Mouse (Mus musculus) neutrophil, adult 5-6 weeks (primary cell): ENCODE data around the gene Myo1d. TPM values are rescaled to one million over a fixed set of nuclear protein-coding genes. Genes with fewer than 3 reads are reported as not detected.

Source experiments
- ATAC-seq: fragments of 151-379, 151-347 bp; 2 replicates; pipeline ENCODE4 v1.8.0; 2017; ENCODE audit warnings: mild to moderate bottlenecking, moderate TSS enrichment; ENCODE audit not compliant: insufficient number of reproducible peaks, poor library complexity, low FRiP score, severe bottlenecking; ENCODE audit errors: extremely low read depth
- total RNA-seq: library from RNA; stranded (forward); fragments of 200-1000 nt; gene quantifications from 2 replicates; pipeline ENCODE4 v1.2.3, GENCODE M21; 2017

The Myo1d gene
- total RNA-seq, 1 experiment from 2014 or later: 10.7 TPM

DNA sequence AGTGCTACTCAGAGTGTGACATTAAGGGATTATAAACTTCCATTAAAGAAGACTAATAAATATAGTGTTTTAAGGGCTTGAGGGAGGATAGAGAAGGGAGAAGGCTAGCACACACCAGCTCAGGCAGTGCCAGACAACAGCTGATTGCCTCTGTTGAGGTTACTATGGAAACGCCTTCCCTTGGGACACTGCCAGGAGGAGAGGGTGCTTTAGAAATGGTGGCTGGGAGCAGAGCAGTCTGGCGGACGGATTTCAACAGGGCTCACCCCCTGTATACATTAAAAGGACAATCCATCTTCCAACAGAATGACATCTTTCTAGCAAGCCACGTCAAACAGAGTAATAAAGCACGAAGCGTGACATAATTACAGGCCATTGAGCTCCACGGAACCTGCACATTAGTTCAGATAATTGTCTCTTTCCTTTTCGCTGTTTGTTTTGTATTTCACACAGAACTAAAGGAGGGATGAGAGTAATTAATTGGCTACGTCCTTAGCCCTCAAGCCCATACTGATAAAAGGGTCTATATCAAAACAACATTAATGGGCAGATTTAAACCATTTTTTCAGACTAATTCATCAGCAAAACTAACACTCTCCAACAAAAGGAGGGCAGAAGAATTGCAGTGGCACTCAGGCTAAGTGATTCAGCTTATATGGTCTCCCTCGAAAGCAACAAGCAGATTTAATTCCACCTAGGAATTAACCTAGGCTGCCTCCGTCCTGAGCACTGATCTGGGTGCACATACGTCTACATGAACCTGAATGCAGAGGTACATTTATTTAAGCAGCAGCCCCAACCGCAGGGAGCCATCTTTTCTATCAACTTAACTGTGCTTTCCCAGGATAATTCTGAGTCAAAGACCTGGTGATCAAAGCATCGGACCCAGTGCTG lies 201.8 kb downstream of the Myo1d start:
- ATAC-seq: no peak

DNA sequence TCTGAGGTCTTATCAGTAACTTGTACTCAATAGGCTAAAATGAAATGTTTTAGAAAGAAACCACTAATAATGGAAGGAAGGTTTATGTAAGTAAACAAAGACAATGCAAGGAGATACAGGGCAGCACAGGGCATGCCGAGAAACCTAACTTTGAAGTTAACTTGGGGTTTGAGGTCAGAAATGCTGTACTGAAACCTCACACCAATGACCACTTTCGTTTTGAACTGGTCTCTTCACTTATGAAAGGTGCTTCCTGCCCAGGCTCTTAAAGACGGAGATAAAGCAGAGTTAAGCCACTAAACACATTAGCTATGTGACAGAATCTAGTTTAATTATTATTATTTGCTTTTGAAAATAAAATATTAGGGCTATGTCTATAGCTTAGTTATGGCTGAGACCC lies 204.0 kb downstream of the Myo1d start:
- ATAC-seq: no peak

DNA sequence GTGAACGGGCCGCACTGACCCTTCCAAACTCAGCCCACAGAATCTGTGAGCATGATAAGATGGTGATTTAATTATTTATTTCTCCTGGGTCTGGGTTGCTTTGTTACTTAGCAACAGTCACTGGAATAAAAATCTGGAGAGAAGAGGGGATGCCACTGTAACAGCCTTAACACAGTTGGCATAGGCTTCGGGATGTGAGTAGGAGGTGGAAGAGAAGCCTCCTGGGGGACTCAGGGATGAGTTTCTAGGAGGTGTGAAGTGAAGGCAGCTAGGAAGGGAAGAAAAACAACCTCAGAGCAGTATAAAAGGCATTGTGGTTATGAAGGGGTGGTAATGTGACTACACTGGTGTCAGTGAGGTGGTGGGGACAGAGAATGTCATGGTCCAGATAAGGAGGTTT lies 213.5 kb downstream of the Myo1d start:
- no peak for ATAC-seq

DNA sequence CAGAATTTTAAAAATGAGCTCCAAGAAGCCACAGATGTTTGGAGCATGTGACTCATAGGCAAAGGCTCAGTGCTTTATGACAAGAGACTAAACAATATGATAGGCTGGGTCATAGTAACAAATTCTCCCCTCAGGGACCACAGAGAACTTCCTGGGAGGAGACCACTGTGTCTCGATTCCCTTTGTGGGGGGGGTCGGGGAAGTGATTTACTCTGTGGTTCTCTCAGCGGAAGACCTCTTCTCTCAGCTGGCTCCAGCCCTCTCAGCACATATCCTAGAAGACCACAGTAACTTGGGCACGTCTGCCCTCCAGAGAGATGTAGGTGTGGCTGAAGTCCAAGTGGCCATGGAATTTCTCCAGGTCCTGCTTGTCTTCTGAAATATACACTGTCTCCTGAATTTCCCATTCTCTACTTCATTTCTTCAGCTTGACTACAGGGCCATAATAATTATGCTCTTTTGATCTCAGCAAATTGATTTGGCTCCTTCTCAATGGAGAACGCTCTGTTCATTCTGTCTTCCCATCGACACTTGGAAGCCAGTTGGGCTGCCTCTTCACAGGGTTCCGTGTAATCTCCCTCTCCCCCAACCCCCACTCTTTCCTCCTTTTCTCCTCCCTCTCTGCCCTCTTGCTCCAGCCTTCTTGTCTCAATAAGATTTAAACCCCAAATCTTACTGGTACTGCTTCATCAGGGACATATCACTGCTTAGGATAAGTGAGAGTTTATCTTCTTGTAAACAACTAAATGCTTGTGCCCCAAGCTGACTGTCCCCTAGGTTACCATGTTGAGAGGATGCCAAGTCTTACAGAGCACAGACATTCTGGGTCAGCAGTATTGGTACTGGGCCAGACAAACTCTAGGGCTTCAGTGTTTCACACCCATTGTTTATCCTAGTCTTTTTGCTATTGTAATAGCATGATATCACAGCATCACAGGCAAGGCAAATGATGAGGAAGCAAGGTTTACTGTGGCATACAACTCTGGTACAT lies 214.6 kb downstream of the Myo1d start:
- no peak for ATAC-seq

DNA sequence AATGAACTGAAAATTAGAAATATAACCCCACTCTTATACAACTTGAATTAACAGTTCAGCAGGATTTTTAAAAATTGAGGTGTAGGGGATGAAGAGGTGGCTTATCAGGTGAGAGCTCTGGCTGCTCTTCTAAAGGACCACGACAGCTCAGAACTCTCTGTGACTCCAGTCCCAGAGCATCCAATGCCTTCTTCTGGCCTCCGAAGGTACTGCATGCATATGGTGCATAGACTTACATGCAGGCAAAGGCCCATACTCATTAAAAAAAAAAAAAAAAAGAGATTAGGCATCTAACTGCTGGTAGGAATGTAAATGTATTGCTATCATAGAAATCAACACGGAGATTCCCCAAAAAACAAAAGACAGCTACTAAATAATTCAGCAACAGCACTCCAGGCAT lies 217.3 kb downstream of the Myo1d start:
- ATAC-seq: peak; percentile 56; the same call in 1 of the 2 replicates

DNA sequence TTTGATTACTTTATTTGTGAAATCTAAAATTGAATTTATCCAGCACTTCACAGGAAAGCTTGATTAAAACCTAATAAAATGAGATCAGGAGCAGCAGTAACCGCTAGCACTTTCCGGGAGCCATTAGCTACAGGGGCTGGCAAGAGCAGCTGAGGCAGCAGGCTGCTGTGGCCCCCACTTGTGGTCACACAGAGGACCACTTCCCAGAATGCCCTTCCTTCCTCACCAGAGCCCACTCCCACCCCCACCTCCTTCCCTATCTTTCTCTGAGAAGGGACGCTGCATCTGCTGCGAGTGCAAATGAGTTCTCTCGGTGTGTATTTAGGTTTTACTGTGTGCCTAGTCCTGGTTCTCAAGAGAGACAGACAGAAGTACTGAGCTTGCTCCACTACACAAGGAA lies 219.1 kb downstream of the Myo1d start:
- ATAC-seq: no peak

DNA sequence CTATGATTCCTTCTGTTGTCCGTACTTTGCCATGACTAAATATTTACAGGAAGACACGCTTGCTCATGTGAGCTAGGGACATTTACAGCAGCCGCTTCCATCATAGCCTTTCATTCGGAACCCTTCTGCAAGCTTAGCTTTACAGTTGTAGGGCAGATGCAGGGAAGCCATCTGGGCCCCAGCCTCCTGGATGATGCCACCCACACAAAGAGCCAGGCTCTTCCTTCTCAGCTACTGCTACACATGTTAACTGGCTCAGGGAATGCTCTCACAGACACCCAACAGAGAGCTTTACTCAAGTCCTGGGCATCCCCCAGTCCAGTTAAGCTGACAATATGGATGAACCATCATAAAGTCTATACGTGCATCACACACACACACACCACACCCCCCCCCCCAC lies 224.4 kb downstream of the Myo1d start:
- ATAC-seq: no peak

DNA sequence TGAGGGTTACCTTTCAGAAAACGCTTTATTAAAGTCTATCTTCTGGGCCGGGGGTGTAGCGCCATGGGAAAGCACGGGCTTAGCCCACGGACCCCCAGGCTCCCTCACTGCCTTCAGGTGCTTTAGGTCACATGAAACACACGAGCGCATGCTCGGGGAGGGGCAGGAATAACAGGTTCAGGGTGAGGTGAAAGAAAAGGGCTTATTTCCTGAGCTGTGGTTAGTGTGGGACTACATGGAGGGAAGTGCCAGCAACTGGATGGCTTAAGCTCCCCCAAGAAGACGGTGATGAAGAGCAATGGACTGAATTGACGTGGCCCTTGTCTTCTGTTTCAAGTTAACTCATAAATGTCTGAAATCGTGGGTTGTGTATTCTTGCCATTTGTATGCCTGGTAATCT lies 226.8 kb downstream of the Myo1d start:
- no peak for ATAC-seq

DNA sequence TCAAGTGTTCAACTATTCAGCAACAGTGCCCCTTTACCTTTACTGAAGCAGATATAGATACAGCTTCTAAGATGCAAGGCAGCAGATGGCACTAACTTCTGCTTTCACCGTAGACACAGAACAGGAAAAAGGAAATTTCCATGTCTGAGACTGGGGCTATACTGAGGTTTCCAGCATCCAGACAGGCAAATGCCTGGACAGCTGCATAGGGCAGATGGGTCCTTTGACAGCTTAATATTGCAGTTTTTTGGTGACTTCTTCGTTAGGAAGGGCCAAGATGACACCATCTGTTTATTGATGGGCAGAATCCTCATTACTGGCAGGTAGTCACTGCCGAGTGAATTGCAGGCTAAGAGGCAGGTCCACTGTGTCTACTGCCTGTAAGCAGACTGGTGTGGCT lies 228.2 kb downstream of the Myo1d start:
- no peak for ATAC-seq

DNA sequence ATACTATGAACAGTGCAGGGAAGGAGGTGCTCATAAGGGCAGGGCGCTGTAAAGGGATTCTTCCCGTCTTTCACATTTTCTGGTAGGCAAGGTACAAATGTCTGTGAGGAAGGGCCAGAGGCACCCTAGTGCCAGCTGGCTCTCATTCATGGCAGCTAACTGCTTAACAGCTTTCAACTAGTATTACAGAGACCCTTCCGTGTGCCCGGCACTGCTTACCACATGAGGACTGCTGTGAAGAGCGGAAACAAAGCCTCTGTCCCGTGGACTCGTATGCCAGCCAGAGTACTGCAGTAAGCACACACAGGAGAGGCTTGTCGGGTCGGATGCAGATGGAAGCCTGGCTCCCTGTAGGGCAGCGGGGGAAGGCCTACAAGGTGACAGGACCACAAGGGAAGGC lies 229.6 kb downstream of the Myo1d start:
- ATAC-seq: no peak

DNA sequence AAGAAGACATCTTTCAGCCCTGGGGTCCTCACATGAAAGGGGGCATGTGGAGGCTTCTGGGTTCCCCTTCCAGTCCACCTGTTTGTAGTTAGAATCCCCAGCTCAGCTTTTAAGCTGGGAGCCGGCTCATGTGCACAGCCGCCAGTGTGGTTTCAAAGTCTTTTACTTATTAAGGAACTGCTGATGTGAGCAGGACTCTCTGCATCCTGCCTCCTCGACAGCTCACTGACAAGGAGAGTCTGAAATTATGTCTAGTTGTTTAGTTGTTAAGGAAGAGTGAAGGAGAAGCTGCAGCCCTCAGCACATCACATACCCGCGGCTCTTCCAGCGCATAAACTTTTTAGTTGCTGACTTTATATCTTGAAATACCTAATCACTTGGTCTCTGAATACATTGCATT lies 230.0 kb downstream of the Myo1d start:
- ATAC-seq: no peak

DNA sequence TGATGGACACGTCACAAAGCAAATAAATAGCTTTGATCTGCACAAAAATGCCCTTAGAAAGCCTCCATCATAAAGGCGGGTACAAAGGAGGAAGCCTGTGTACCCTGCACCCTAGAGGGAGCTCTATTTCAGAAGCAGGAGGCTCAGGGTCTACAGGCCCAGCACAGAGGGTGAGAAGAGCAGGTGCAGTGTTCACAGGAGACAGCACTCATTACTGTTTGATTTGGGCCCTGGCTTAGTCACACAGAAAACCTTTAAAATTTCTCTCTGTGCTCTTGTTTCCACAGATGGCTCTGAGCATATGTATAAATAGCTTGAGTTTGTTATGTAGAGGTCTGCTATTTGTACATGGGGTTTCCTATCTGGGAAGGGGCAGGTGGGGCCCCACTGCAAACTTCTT lies 233.6 kb downstream of the Myo1d start:
- no peak for ATAC-seq

DNA sequence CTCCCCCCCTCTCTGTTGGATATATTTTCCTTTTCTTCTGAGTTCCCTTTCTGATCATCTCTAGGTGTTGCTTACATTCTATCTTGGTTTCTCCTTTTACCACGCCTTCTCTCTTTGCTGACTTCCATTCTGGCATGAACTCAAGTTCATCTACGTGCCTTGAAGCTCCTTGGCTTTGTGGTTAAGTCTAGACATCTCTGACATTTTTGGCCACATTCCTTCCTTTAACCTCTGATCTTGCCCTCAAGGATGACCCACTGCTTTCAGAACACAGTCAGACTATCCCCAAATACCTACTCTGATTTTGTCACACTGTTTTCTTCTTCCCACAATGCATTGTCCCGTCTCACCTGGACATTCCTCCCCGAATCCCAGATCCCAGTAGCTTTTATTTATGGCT lies 240.8 kb downstream of the Myo1d start:
- ATAC-seq: no peak

DNA sequence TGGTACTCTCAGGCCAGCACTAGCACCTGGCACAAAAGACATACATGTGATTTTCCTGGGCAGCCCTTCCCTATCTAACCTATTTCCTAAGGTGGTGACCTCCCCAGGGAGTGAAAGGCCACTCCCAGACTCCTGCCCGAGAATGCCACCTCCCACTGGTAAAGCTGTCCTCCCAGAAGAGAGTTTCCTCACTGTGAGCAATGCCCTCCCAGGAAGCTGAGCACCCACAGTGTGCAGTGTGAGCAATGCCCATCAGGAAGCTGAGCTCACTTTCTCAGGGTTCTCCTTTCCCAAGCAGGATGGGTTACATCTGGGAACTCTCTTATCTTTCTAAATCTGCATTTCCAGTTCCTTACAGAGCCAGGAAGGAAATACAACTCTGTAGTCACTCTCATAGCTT lies 246.9 kb downstream of the Myo1d start:
- no peak for ATAC-seq

DNA sequence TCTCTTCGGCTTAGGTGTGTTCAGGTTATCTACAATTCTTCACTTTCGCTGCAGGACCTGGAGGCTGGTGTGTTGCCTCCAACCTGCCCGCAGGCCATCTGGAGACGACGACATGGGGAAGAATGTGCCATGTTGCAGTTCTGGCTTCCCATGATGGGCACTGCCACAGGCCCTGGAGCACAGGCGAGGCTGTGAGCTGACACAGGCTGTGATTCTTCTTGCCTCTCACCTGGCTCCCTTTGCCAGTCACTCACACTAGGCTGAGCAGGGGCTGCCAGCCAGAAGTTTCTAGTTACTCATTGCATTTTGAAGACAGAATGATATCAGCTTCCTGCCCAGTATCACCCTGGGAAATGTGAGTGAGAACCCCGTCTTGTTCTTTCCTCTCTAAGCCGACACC lies 250.7 kb downstream of the Myo1d start:
- no peak for ATAC-seq

DNA sequence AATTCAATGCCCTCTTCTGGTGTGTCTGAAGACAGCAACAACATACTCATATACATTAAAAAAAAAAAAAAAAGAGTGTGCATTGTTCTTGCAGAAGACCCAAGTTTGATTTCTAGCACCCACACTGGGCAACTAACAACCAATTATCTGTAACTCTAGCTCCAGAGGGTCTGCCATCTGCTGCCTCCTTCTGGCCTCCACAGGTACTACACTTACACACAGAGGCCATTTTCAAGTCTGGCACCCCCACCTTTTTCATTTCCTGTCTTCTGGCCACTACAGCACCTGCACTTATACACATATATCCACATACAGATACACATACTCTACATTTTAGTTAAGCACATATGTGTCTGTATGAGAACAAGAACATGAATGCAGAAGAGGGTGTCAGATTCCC lies 252.1 kb downstream of the Myo1d start:
- ATAC-seq: 0 out of 2 replicates have a peak, but pooled peaks have one; percentile 23

DNA sequence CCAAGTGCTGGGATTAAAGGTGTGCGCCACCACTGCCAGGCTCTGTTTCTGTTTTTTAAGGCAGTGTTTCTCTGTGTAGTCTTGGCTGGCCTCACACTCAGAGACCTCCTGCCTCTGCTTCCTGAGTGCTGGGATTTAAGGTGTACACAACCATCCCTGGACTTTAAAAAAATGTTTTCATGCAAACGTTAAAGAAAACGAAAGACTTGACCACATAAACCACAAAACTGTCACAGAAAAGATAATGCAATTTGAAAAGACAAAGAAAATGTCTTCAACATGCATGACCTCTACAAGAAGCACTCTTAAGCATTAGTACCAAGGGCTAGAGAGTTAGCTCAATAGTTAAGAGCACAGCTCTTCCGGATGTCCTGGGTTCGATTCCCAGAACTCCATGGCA lies 255.6 kb downstream of the Myo1d start:
- no peak for ATAC-seq

DNA sequence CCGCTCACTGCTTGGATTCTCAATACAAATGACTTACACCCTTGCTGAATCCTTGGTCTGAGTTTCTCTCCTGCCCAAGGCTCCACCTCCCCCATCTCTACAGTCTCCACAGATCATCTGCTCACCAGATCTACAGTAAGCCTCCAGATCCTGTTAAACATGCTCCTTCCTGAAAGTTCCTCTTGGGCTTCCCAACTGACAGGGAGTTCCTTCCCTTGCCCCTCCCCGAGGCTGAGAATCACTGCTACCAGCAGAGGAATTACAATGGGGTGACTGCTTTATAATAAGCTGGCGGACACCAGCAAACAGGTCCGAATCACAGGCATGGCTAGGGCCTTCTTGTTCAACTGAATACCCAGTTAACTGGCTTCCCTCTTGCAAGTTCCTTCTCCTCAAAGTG lies 256.4 kb downstream of the Myo1d start:
- no peak for ATAC-seq

DNA sequence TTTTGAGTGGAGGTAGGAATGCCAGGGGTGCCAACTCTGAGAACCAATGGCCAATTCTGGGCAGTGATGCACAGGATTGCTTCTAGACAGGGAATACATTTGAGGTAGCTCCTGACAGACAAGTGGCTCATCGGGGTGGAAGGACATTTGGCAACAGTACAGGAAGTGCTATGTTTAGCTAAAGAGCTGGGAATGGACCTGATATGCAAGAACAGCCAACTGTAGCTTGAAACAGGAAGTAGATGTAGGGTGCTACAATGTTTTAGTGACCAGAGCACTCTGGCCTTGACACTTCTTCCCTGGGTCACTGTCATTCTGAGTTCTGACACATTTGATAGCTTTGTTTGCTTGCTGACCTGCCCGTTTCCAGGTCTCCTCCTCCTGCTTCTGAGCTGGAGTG lies 257.0 kb downstream of the Myo1d start:
- no peak for ATAC-seq

DNA sequence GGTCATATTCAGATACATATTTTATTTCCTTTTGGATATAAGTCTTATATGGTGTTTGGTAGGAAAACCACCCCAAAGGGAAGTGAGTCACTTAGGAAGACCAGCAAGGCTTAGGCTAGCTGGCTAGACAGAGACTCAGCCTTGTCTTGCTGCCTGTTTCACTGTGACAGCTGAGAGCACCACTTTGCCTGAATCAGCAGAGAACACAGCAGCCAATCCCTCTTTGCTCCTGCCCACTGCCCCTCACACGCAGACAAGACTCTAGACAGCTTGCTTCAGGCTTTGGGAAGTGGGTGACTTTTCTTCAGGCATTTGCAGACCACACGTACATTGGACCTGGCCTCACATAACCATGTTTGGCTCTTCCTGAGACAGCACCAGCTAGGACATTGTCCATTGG lies 258.7 kb downstream of the Myo1d start:
- ATAC-seq: no peak
